Mouse (Mus musculus) mature B cell (primary cell): ENCODE measurements at regions not wholly inside any gene's neighbourhood (a gene's known extent, or its start where the extent isn't known, plus 50 kb on each side); places are given as distances from the start of the nearest gene placed in this dataset.

Experiments
- in situ Hi-C: fragments of 300-500 bp; cut with MboI; formaldehyde crosslinking; loops from 2 replicates; pipeline ENCODE4 v1.14.3; 2019

DNA sequence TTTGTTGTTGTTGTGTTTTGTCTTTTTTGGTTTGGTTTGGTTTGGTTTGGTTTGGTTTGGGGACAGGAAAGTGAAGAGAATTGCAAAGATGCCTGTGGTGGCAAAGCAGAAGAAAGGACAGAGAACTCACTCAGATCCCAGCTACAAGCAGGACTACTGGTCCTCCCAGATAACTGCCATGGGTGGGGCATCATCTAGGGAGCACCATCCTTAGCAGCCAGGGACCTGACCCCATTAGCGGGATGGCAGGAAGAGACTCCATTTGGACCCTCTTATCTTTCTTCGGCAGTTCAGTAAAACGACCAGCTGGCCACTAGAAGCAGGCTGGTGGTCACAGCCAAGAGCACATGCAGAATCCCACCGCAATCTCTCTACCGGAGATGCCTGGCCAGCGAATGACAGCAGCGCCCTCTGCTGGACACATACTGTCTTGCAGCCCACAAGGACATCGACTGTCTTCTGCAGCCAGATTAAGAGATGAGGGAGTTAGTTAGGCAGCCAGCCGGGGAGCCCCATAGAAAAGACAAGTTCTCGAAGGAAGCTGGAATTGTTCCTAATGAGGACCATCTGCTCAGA, 119.8 kb downstream of the Gm9195 start:
- in situ Hi-C loops = no loop called here

DNA sequence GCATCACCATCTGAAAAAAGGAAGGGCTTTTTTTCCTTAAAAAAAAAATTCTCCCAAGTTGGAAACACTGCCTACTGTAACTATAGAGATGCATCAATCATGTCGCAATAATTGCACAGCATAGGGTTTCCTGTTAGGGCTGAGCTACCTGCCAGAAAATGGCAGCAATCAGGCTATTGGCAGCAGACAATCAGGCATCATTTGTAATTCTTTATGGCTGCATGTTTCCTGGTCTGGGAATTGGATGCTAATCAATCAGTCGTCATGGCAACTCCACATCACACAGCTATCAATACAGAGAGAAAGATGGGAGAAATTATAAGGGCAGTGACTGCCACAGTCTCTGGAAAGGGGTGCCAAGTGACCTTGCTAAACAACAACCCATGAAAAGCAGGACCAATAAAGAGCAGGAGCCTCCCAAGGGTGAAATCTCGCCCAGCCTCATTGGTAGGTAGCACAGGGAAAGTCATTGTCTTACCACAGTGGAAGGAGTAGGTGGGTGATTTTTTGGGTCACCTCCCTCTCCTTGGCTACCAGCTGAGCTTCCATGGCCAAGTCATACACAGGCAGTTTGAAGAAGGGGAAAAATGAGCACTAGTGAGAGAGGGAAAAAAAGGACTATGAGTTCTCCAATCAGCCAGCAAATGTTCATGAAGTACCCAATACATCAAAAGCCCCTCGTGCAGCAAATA, 130.7 kb downstream of the Gm9195 start:
- in situ Hi-C loops = no loop called here

DNA sequence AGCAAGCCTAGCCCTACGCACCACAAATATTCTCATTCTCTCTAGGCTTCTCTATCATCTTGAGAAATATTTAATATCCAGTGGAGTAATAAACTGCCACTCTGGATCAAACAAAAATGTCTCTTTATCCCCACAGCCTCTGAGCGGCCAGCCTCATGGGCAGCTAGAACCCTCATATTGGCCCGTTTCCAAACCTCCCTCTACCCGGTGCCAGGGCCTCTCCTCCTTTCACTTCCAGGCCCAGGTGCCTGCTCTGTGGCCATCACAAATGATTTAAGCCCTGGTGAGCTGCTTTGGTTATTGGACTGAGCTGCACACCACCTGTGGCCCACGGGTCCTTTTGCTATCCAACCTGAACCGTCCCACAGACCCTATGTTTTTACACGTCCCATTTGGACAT, 131.5 kb downstream of the Gm9195 start:
- in situ Hi-C loops = no loop called here

DNA sequence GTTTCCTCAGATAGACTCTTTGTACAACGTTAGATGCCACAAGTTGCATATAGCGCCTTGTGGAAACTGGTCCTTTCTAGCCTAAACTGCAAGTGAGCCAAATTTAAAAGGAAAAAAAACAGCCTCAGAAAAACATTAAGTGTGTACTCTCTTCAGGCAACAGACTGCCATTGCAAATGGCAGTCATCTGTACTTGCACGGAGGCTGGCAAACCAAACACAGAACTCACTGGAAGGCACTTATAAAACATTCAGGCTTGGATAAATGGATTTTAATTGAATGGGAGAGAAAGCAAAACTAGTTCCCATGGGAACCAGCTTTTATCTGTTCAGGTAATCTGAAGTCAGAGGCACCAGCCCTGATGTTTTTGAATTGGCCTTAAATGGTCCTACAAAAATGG, 133.7 kb downstream of the Gm9195 start:
- in situ Hi-C loops = no loop called here

DNA sequence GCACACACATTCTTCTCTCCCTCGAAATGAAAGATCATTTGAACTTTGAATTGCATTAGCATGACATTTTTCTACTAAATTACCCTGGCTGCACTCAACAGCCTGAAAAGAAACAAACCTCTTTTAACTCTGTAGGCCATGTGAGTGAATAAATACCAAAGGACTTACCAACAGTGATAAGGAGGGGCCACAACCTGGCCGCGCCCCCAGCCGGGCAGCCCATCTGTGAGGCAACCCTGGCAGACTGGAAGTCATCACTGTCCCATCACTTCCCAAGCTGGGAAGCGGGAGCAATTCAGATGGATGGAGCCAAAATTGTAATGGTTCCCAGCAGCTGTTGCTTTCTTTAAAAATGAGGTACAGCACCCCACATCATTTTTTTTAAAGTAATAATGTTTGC, 149.5 kb downstream of the Gm9195 start:
- in situ Hi-C loops = no loop called here

DNA sequence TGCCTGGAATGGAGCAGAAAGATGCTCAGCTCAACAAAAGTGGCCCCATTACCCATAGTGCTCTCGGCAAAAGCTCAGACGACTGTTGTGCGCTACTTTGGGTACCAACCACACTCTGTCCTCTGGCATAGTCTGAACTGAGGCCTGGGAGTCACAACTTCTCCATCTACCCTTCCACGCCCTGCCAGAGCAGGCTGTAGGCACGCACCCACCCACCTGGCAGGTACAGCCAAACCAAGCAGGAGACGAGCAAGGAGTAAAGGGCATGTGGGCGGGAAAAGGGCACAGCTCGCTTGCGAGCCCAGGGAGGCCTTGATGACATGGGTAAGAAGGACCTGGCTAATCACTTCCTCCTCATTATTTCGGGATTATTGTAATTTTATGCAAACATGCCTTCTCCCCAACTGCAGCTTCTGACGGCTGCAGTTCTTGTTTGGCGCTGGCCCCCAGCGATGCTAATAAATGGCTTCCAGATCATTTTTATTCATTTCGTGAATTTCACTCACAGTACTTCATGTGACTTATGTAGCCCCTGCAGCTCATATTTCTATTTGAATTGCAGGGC, 150.0 kb downstream of the Gm9195 start:
- in situ Hi-C loops = no loop called here

DNA sequence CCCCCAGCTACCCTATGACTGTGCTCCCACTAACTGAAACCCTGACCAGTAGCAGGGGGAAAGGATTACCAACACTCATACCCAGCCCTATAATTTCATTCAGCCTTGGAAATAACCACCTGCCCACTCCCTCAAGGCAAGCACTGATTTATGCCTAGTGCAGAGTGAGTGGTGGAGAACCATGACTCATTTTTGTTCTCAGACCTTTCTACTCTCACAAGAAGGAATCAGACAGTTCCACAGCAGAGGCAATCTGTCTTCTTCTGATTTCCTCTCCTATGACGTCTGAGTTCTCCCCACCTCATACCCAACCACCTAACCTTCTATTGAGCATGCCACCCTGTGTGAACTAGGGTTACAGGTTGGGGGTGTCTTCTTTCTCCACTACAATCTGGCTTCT, 153.6 kb downstream of the Gm9195 start:
- in situ Hi-C loops = no loop called here

DNA sequence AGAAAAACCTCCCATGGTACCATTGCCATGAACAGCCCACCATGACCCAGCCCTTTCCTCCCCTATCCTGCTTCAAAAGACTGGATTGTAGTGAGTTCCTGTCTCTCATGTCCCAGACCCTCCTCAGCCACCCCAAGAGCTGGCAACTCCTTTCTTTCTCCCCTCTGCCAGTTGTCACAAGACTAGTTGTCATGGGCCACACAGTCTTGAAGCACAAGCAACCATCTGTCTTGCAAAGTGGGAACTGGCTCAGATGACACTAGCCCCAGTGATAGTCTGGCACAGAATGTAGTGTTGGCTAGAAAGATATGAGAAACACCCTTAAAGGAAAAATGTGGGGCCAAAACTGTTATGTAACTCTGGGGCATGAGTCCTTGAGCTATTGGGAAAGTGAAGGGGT, 187.8 kb downstream of the Gm9195 start:
- in situ Hi-C loops = no loop called here

DNA sequence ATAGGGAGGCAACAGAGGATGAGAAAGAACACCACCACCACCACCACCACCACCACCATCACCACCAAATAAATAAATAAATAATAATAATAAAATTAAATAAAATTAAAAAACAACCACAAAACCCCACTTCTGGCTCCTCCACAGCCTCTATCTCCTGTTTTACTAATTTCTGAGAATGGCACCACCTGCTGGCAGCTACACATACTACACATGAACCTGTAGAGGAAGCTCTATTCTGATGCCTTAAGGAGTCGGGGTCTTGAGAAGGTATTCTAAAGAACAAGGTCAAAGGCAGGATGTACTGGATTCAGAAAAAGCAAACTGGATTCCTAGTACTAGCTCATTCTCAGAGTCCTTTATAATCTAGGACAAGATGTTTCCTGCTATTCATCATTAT, 191.6 kb downstream of the Gm9195 start:
- in situ Hi-C loops = no loop called here

DNA sequence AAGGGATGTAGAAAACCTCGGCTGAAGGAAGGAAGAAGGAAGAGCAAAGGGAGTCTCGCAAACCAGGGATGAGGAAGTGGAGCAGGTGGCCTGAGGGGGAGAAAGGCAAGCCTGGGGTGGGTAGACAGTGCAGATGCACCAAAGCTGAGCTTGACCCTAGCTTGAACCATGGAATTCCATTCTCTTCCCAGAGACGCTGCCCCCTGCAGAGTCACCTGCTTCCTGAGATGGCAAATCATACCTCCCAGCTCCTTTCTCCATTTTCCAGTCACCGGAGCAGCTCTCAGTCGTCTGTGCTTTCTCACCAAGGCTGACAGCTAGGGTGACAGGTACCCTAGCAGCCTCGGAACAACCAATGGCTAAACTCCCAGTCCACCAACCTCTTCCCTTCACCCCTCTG, 197.0 kb downstream of the Gm9195 start:
- in situ Hi-C loops = loop anchor here (10.0 kb wide), 1 partner anchor 1520 kb away; no protein-coding TSS in a partner anchor

DNA sequence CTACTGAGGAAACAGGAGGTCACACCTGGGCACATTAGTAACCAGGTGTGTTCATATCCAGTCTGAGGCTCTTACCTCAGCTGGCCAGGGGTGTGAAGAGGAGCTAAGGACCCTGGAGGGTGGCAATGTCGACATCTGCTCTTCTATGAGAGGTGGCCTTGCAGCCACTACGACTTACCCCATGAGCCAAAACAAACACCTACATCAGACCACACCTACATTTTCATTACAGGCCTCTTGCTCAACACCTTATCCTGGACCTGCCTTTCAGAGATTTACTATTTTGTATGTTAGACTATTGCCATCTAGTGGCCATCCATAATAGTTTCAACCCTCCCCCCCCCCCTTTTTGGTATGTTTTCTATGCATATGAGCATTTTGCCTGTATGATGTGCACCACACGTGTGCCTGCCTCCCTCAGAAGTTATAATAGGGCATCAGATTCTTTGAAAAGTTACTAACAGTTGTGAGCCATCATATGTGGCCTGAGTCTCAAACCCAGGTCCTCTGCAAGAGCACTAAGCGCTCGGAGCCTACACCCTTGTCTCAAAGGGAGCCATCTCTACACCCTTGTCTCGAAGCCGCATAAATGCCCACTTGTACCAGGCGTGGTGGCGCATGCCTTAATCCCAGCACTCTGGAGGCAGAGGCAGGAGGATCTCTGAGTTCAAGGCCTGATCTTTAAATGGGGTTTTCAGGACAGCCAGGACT, 197.8 kb downstream of the Gm9195 start:
- in situ Hi-C loops = loop anchor here (10.0 kb wide), 1 partner anchor 1519 kb away; no protein-coding TSS in a partner anchor

DNA sequence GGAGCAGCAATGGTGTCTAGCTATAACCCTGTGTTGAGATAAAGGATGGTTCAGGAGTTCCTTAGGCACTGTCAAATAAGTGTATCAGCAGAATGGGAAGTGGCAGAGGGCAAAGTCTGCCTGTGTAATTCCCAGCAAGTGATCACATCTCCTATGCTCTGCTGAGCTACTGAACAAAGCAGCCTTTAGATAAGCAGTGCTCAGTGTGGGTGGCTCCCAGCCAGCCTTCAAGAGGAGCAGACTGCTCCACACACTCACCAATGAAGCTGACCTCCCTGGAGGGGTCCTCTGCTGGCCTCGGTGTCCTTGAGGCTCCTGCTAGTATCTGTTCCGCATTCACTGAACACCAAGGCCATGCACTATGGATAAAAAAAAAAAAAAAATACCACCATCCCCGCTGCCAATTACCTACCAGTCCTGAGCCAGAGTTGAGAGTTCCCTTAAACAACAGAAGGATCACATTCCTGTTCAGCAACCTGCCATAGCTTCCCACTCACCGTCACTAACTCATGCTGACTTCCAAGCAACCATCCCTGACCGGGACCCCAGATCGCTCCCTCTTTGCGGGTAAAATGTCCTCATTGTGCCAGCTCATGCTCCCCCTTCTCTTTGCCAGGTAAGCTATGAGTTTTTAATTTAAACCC, 198.9 kb downstream of the Gm9195 start:
- in situ Hi-C loops = loop anchor here (10.0 kb wide), 1 partner anchor 1518 kb away; no protein-coding TSS in a partner anchor

DNA sequence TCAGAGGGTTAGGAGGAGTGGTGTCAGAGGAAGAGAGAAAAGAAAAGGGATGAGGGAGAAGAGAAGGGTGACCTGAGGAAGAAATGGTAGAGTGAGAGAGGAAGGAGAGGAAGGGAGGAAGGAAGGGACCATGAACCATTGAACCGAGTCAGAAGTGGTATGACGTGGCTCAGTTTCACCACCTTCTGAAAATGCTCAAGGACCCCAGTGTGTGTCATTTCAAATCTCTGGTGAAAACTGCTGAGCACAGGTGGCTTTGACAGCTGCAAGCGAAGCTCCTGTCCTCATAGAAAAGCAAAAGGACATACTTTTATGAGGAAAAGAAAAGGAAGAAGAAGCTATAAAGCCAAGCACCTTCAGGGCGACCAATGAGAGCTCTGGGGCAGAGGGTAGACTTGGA, 214.3 kb downstream of the Gm9195 start:
- in situ Hi-C loops = no loop called here

DNA sequence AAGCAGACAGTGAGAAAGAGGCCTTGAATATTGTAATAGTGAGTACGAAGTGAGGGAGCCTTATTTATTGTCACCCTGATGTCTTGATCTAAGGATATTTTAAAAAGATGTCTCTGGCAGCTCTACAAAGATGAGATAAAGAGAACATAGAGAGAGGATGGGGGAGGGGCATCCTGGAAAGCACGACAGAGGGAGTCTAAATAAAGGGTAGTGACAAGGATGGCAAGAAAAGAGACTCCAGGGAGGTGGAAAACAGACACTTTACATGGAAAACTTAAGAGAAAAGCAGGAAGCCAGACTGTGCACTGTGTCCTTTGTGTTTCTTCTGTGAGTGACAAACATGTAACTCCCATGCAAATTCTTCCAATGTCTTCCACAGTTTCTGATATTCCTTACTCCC, 232.4 kb downstream of the Gm9195 start:
- in situ Hi-C loops = no loop called here

DNA sequence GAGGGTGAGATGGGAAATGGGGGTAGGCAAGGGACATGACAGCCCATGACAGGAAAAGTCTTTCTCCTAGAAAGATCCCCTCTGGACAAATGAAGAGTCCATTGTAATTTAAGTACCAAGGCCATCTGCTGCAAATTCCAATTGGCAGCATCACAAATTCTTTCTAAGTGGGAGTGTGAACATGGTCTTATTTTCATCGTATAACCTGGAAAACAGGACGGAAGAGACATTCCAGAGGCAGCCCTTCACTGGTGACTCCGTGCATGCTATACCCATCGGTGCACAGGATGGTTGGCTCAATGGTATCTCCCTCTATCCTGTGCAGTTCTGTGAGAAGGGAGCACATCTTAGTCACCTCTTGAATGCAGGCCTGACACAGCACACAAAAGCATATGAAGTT, 249.8 kb downstream of the Gm9195 start:
- in situ Hi-C loops = no loop called here

DNA sequence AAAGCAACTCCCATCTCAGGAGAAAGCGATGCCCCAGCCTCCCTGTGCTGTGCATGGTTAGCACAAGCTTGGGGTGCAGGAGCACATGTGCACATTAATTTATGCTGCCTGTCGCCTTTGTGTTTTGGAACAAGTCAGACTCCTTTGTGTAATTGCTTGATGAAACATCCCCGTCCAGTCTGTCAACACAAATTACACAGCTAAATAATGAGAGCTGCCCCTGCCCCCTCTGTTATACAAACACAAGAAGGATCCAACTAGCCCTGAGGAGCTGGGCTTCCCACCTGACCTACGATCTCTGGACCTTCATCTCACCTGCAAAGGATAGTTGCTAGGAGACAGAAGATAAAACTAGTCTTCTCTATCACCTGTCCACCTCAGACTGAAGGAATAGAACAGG, 251.4 kb downstream of the Gm9195 start:
- in situ Hi-C loops = no loop called here

DNA sequence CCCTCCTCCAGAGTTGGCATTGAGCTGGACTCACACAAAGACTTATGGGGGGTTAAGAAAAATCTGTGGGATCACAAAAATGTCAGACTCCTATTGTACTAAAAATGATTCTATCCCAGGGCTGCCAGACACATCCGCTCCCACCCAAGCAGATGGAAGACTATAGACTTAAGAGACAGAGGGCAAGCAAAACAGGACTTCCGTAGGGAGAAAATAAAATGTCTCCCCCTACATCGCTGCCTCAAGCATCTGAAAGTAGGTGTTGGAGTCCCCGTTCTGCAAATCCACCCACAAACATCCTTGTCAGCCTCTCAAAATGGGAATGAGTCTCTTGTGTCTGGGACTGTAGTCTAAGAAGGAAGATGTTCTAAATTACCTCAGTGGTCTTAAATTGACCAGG, 253.3 kb downstream of the Gm9195 start:
- in situ Hi-C loops = no loop called here

DNA sequence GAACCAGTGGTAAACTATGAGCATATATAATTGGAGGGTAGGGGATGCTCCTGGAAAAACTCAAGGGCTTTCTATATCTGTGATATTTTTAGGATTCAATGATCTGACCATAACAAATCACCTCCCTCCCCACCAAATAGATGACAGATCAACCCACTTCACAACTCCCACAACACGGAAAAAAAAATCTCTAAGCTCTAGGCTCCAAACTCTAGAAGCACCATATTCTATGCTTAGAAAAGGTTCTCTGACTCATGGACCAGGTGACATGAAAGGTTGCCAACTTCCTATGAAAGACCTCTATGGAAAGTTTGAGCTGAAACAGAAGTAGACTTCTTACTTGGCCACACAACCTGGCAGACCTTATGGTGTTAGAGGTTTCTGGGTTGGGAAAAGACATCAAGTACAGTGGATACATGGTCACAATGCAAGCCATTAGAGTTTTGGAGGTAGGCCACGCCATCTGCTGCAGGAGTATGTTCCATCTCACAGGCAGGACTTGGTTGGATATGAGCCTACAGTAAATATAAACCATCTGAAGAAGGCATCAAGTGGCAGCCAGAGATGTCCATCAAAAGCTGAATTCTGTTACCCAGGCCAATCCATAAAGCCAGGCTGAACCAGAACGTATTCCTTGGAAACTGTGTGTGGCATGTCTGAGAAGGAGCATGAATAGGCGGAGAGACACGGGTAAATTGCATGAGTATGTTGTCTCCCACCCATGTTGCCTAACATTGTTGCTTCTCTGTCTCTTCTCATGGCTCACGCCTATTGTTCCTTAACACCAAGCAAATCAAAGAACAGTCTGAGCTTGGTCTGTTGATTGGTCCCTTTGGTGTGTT, 257.2 kb downstream of the Gm9195 start:
- in situ Hi-C loops = no loop called here

DNA sequence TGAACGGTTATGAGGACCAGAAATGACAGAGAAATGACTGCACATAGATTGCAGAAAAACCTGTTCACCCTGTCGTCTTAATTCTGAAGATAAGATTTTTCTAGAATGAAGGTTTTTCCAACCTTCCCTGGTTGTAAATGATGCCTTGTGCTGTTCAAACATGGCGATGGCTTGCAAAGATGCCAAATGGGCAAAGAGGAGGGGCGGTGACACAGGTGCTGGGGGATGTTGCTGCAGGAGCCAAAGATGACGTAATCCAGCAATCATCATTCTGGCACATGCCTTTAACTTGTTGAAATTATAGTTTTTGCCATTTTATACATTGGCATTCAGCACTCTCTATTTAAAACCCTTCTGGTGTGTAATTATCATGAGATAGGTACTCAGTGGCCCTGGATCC, 263.8 kb downstream of the Gm9195 start:
- in situ Hi-C loops = no loop called here

DNA sequence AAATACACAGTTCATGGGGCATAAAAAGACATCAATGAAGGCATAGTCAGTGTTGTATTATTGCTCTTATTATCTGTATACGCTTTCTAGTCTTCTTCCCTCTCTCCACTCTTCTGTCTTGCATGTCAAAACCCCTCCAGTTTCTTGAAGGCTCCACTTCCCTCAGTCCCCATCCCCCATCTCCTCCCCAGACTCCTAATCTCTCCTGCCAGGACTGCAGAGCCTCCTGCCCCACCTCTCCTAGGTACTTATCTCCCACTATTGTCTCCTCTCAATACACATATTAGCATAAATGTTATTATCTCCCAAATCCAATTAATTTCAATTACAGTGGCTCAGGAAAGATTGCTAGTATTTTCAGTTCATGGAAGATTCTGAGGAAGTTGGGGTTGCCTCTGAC, 264.2 kb downstream of the Gm9195 start:
- in situ Hi-C loops = no loop called here

DNA sequence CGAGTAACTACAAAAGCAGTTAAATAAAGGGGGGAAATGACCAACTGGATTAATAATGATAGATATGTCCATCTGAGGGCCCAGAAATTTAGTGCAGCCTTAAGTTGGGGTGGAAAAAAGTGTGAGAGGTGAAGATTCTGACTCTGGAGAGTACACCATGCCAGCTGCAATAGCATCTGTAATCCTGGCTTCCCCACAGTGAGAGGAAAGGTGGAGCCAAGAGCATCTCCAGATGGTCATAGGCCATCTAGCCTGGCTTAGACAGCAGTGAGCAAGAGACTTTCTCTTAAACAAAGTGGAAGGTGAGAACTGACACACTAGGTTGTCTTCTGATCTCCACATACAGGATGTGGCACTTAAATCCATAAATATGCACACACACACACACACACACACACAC, 264.7 kb downstream of the Gm9195 start:
- in situ Hi-C loops = no loop called here

DNA sequence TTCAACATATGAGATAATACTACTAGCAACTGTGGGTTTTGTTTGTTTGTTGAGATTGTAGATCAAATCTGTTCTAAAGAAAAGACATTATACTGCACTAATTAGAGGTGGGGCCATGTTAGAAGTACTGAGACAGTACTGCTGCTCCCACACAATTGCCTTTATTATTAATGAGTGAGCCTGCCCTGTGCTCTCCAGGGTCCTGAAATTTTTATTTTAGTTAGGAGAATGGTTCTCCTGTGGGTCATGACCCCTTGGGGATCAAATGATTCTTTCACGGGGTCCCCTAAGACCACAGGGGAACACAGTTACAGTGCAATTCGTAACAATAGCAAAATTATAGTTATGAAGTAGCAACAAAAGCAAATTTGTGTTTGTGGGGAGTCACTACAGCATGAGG, 268.8 kb downstream of the Gm9195 start:
- in situ Hi-C loops = no loop called here
